Mouse (Mus musculus) forebrain, embryonic 15.5 days (tissue): ENCODE measurements around the gene Cry2. TPM values are rescaled to one million over a fixed set of nuclear protein-coding genes. Genes with fewer than 3 reads are reported as not detected.

Source experiments
- ATAC-seq: fragments of 200-750 bp; cut with Nextera tagmentation; replicated peaks from 2 replicates; pipeline ENCODE4 v1.8.0; 2017; ENCODE audit warnings: mild to moderate bottlenecking, moderate TSS enrichment, moderate library complexity
- H3K27ac ChIP-seq: fragments of 300-500 bp; sonication (generic); replicated peaks from 2 replicates; pipeline ENCODE4 v1.5.1; 2015; ENCODE audit warnings: mild to moderate bottlenecking, inconsistent platforms
- H3K27me3 ChIP-seq: fragments of 300-500 bp; sonication (generic); 2 replicates; pipeline ENCODE4 v1.6.1; 2015; ENCODE audit warnings: inconsistent platforms
- H3K36me3 ChIP-seq: fragments of 300-500 bp; sonication (generic); 2 replicates; pipeline ENCODE4 v1.6.1; 2015; ENCODE audit warnings: mild to moderate bottlenecking, inconsistent platforms
- H3K4me1 ChIP-seq: fragments of 300-500 bp; sonication (generic); 2 replicates; pipeline ENCODE4 v1.6.1; 2015; ENCODE audit warnings: inconsistent platforms
- H3K4me2 ChIP-seq: fragments of 300-500 bp; sonication (generic); replicated peaks from 2 replicates; pipeline ENCODE4 v1.6.1; 2015; ENCODE audit warnings: mild to moderate bottlenecking, inconsistent platforms
- H3K4me3 ChIP-seq: fragments of 300-500 bp; sonication (generic); 2 replicates; pipeline ENCODE4 v1.5.1; 2015; ENCODE audit warnings: mild to moderate bottlenecking, inconsistent platforms
- H3K9ac ChIP-seq: fragments of 300-500 bp; sonication (generic); replicated peaks from 2 replicates; pipeline ENCODE4 v1.6.1; 2015; ENCODE audit warnings: mild to moderate bottlenecking, inconsistent platforms
- H3K9me3 ChIP-seq: fragments of 300-500 bp; sonication (generic); 2 replicates; pipeline ENCODE4 v1.6.1; 2016; ENCODE audit warnings: inconsistent platforms
- WGBS: fragments of 180-500 bp; shearing (Covaris S2); methylation state at CpG from one replicate; pipeline ENCODE4 v1.1.7; 2015; ENCODE audit warnings: mixed read lengths; 5-methylcytosine and 5-hydroxymethylcytosine counted together
- polyA plus RNA-seq: library from polyadenylated mRNA; unstranded; fragments of >200 nt; fragmentation: Nextera tagmentation; extraction: Ambion mirVana; gene quantifications from 2 replicates; pipeline ENCODE4 v1.2.1, GENCODE M21; 2015

Cry2 gene
- polyA plus RNA-seq, 1 experiment from 2014 or later = 37.0 TPM

GRCm38 (mm10) chr2:92371971-92372690, 61.7 kb downstream of the Cry2 start:
- Histone ChIP-seq H3K27me3 (peaks cover 11% of the 10 kb centered on the region; the same call in 1 of the 2 replicates), H3K9ac (no peak overlapping the region), H3K4me2 (no peak overlapping the region), H3K36me3 (no peaks in the 10 kb centered on the region), H3K9me3 (no peaks in the 10 kb centered on the region), H3K4me1 (peaks cover 54% of the 10 kb centered on the region), H3K4me3 (no peak overlapping the region), H3K27ac (no peak overlapping the region)
- ATAC-seq = no peak
- WGBS = 4% methylated on average over 10 of the region's 10 CpGs

- H3K36me3 ChIP-seq = no peaks in the 10 kb centered on the region
- peaks cover 51% of the 10 kb centered on the region for H3K4me1 ChIP-seq
- ATAC-seq = no peak
- H3K27me3 ChIP-seq = peaks cover 11% of the 10 kb centered on the region; the same call in 1 of the 2 replicates
- H3K9me3 ChIP-seq = no peaks in the 10 kb centered on the region
- 3% methylated on average over 45 of the region's 45 CpGs for WGBS
- 0 out of 2 replicates have a peak overlapping the region, but pooled peaks have one; percentile 30 for H3K9ac ChIP-seq
- H3K27ac ChIP-seq = no peak overlapping the region
- H3K4me3 ChIP-seq = peak overlapping the region; percentile 22
- peak overlapping the region; percentile 37 for H3K4me2 ChIP-seq
Measured at GRCm38 (mm10) chr2:92370821-92371805, 62.7 kb downstream of the Cry2 start.

- WGBS = 12% methylated on average over 18 of the region's 19 CpGs
- H3K4me1 ChIP-seq = peaks cover 44% of the 10 kb centered on the region
- H3K4me3 ChIP-seq = peak overlapping the region; percentile 22
- 0 out of 2 replicates have a peak overlapping the region, but pooled peaks have one; percentile 30 for H3K9ac ChIP-seq
- H3K36me3 ChIP-seq = no peaks in the 10 kb centered on the region
- H3K27ac ChIP-seq = no peak overlapping the region
- H3K4me2 ChIP-seq = peak overlapping the region; percentile 37
- H3K9me3 ChIP-seq = no peaks in the 10 kb centered on the region
- no peak for ATAC-seq
- peaks cover 11% of the 10 kb centered on the region; the same call in 1 of the 2 replicates for H3K27me3 ChIP-seq
Measured at GRCm38 (mm10) chr2:92370375-92370774, 63.5 kb downstream of the Cry2 start.

GRCm38 (mm10) chr2:92367383-92368029, 66.3 kb downstream of the Cry2 start:
- ATAC-seq = no peak
- Histone ChIP-seq H3K4me1 (peaks cover 25% of the 10 kb centered on the region), H3K27me3 (peaks cover 11% of the 10 kb centered on the region; the same call in 1 of the 2 replicates), H3K9me3 (no peaks in the 10 kb centered on the region), H3K4me3 (no peak overlapping the region), H3K9ac (no peak overlapping the region), H3K27ac (no peak overlapping the region), H3K4me2 (no peak overlapping the region), H3K36me3 (peaks cover 8% of the 10 kb centered on the region; the same call in 1 of the 2 replicates)
- WGBS = 45% methylated on average over 20 of the region's 20 CpGs

- peaks cover 5% of the 10 kb centered on the region for H3K4me1 ChIP-seq
- H3K4me3 ChIP-seq = no peak overlapping the region
- no peaks in the 10 kb centered on the region for H3K9me3 ChIP-seq
- no peak for ATAC-seq
- peaks cover 11% of the 10 kb centered on the region; the same call in 1 of the 2 replicates for H3K27me3 ChIP-seq
- no peak overlapping the region for H3K27ac ChIP-seq
- no peak overlapping the region for H3K9ac ChIP-seq
- 90% methylated on average over 10 of the region's 10 CpGs for WGBS
- peaks cover 16% of the 10 kb centered on the region; the same call in 1 of the 2 replicates for H3K36me3 ChIP-seq
- H3K4me2 ChIP-seq = no peak overlapping the region
Measured at GRCm38 (mm10) chr2:92365568-92365967, 68.3 kb downstream of the Cry2 start.

GRCm38 (mm10) chr2:92364086-92364485, 69.8 kb downstream of the Cry2 start:
- Histone ChIP-seq H3K27me3 (peaks cover 2% of the 10 kb centered on the region; the same call in 1 of the 2 replicates), H3K4me2 (no peak overlapping the region), H3K27ac (no peak overlapping the region), H3K36me3 (peaks cover 26% of the 10 kb centered on the region), H3K4me1 (0 out of 2 replicates have a peak, but pooled peaks cover 4% of the 10 kb centered on the region), H3K4me3 (no peak overlapping the region), H3K9me3 (no peaks in the 10 kb centered on the region), H3K9ac (no peak overlapping the region)
- WGBS = 88% methylated on average over 4 of the region's 4 CpGs
- ATAC-seq = no peak

GRCm38 (mm10) chr2:92362571-92363228, 71.1 kb downstream of the Cry2 start:
- 94% methylated on average over 6 of the region's 6 CpGs for WGBS
- Histone ChIP-seq H3K27me3 (no peaks in the 10 kb centered on the region), H3K36me3 (peaks cover 39% of the 10 kb centered on the region), H3K4me3 (no peak overlapping the region), H3K4me2 (no peak overlapping the region), H3K9ac (no peak overlapping the region), H3K9me3 (no peaks in the 10 kb centered on the region), H3K27ac (no peak overlapping the region), H3K4me1 (0 out of 2 replicates have a peak, but pooled peaks cover 4% of the 10 kb centered on the region)
- ATAC-seq = no peak

- peaks cover 48% of the 10 kb centered on the region for H3K36me3 ChIP-seq
- H3K9ac ChIP-seq = no peak overlapping the region
- 0 out of 2 replicates have a peak, but pooled peaks cover 4% of the 10 kb centered on the region for H3K4me1 ChIP-seq
- H3K9me3 ChIP-seq = no peaks in the 10 kb centered on the region
- H3K4me3 ChIP-seq = no peak overlapping the region
- no peak overlapping the region for H3K4me2 ChIP-seq
- H3K27ac ChIP-seq = no peak overlapping the region
- no peak for ATAC-seq
- no peaks in the 10 kb centered on the region for H3K27me3 ChIP-seq
- WGBS = 88% methylated on average over 8 of the region's 8 CpGs
Measured at GRCm38 (mm10) chr2:92361795-92362194, 72.0 kb downstream of the Cry2 start.

- WGBS = 24% methylated on average over 12 of the region's 12 CpGs
- ATAC-seq = peak; percentile 39; the same call in 1 of the 2 replicates
- no peaks in the 10 kb centered on the region for H3K9me3 ChIP-seq
- H3K4me3 ChIP-seq = no peak overlapping the region
- no peak overlapping the region for H3K9ac ChIP-seq
- 0 out of 2 replicates have a peak overlapping the region, but pooled peaks have one; percentile 38 for H3K27ac ChIP-seq
- H3K4me2 ChIP-seq = no peak overlapping the region
- 0 out of 2 replicates have a peak, but pooled peaks cover 4% of the 10 kb centered on the region for H3K4me1 ChIP-seq
- no peaks in the 10 kb centered on the region for H3K27me3 ChIP-seq
- H3K36me3 ChIP-seq = peaks cover 53% of the 10 kb centered on the region
Measured at GRCm38 (mm10) chr2:92360893-92361292, 73.0 kb downstream of the Cry2 start.

- Histone ChIP-seq H3K4me3 (no peak overlapping the region), H3K36me3 (peaks cover 57% of the 10 kb centered on the region), H3K9ac (no peak overlapping the region), H3K4me2 (no peak overlapping the region), H3K9me3 (no peaks in the 10 kb centered on the region), H3K4me1 (0 out of 2 replicates have a peak, but pooled peaks cover 4% of the 10 kb centered on the region), H3K27me3 (no peaks in the 10 kb centered on the region), H3K27ac (peak overlapping the region; percentile 51)
- ATAC-seq = peak; percentile 43
- WGBS = 66% methylated on average over 25 of the region's 25 CpGs
Measured at GRCm38 (mm10) chr2:92360186-92360823, 73.5 kb downstream of the Cry2 start.
